Mouse (Mus musculus): Measurements from ENCODE around the gene Asb18.

The Asb18 gene

GRCm38 (mm10) chr1:89933028-89933427 lies 81.4 kb downstream of the Asb18 start:
- no peak for DNase-seq (ENCODE audit: low read depth, low spot score)

GRCm38 (mm10) chr1:89932616-89933015 lies 81.8 kb downstream of the Asb18 start:
- DNase-seq (ENCODE audit: low read depth, low spot score), result no peak

GRCm38 (mm10) chr1:89932021-89932423 lies 82.4 kb downstream of the Asb18 start:
- no peak for DNase-seq (ENCODE audit: low read depth, low spot score)

- DNase-seq (ENCODE audit: low read depth, low spot score), result peak; percentile 27
Observed at GRCm38 (mm10) chr1:89931120-89931519, 83.3 kb downstream of the Asb18 start, which contains the start of gene Gbx2. Gene Gbx2 (minus strand): TSS chr1:89931179.

GRCm38 (mm10) chr1:89930551-89930950 lies 83.9 kb downstream of the Asb18 start:
- DNase-seq (ENCODE audit: low read depth, low spot score), result no peak

- no peak for DNase-seq (ENCODE audit: low read depth, low spot score)
Observed at GRCm38 (mm10) chr1:89929721-89930505, 84.6 kb downstream of the Asb18 start.

GRCm38 (mm10) chr1:89929181-89929580 lies 85.3 kb downstream of the Asb18 start:
- no peak for DNase-seq (ENCODE audit: low read depth, low spot score)

- DNase-seq (ENCODE audit: low read depth, low spot score), result no peak
Observed at GRCm38 (mm10) chr1:89928676-89929075, 85.8 kb downstream of the Asb18 start.

GRCm38 (mm10) chr1:89927061-89927661 lies 87.3 kb downstream of the Asb18 start:
- DNase-seq (ENCODE audit: low read depth, low spot score), result no peak

GRCm38 (mm10) chr1:89926583-89927060 lies 87.8 kb downstream of the Asb18 start:
- no peak for DNase-seq (ENCODE audit: low read depth, low spot score)

- DNase-seq (ENCODE audit: low read depth, low spot score), result no peak
Observed at GRCm38 (mm10) chr1:89925501-89926190, 88.8 kb downstream of the Asb18 start.

GRCm38 (mm10) chr1:89923642-89924020 lies 90.8 kb downstream of the Asb18 start:
- no peak for DNase-seq (ENCODE audit: low read depth, low spot score)

- no peak for DNase-seq (ENCODE audit: low read depth, low spot score)
Observed at GRCm38 (mm10) chr1:89922883-89923641, 91.4 kb downstream of the Asb18 start.

- no peak for DNase-seq (ENCODE audit: low read depth, low spot score)
Observed at GRCm38 (mm10) chr1:89922282-89922681, 92.2 kb downstream of the Asb18 start.

GRCm38 (mm10) chr1:89921806-89922205 lies 92.7 kb downstream of the Asb18 start:
- no peak for DNase-seq (ENCODE audit: low read depth, low spot score)

GRCm38 (mm10) chr1:89919206-89919605 lies 95.3 kb downstream of the Asb18 start:
- no peak for DNase-seq (ENCODE audit: low read depth, low spot score)

- DNase-seq (ENCODE audit: low read depth, low spot score), result no peak
Observed at GRCm38 (mm10) chr1:89918111-89918510, 96.4 kb downstream of the Asb18 start.

GRCm38 (mm10) chr1:89913611-89914010 lies 100.9 kb downstream of the Asb18 start:
- no peak for DNase-seq (ENCODE audit: low read depth, low spot score)

- no peak for DNase-seq (ENCODE audit: low read depth, low spot score)
Observed at GRCm38 (mm10) chr1:89912392-89912791, 102.1 kb downstream of the Asb18 start.

- DNase-seq (ENCODE audit: low read depth, low spot score), result no peak
Observed at GRCm38 (mm10) chr1:89909796-89910195, 104.7 kb downstream of the Asb18 start.

GRCm38 (mm10) chr1:89902641-89903040 lies 111.8 kb downstream of the Asb18 start:
- DNase-seq (ENCODE audit: low read depth, low spot score), result no peak

GRCm38 (mm10) chr1:89902236-89902635 lies 112.2 kb downstream of the Asb18 start:
- DNase-seq (ENCODE audit: low read depth, low spot score), result no peak

Data from skeletal muscle tissue, adult 2 months (tissue).